Mouse (Mus musculus): ENCODE data around the gene Trpv2. TPM values are rescaled to one million over a fixed set of nuclear protein-coding genes. Genes with fewer than 3 reads are reported as not detected.

Gene Trpv2
- total and polyA plus RNA-seq, 2 experiments from 2014 or later: 31.0 to 55.4 TPM

GRCm38 (mm10) chr11:62603312-62604056, 29.2 kb downstream of the Trpv2 start:
- TF ChIP-seq CTCF (IDR thresholded peaks at IDR 0.05): peak; percentile 61
- Histone ChIP-seq H3K27me3 (ENCODE audit: insufficient read depth, low read length) (no peaks in the 10 kb centered on the region), H3K27ac (ENCODE audit: low read depth, low read length) (peak overlapping the region; percentile 95), H3K36me3 (ENCODE audit: insufficient read depth, low read length) (peaks cover 33% of the 10 kb centered on the region), H3K4me2 (ENCODE audit: low read depth, low read length, poor library complexity, severe bottlenecking) (peak overlapping the region; percentile 83), H3K9me3 (ENCODE audit: low read length) (no peaks in the 10 kb centered on the region), H3K9ac (replicated peaks; ENCODE audit: low read length, poor library complexity, severe bottlenecking) (peak overlapping the region; percentile 91), H3K4me1 (ENCODE audit: insufficient read depth, low read length) (peaks cover 18% of the 10 kb centered on the region), H3K4me3 (ENCODE audit: low read depth, low read length) (peak overlapping the region; percentile 73)
- 2% methylated on average over 13 of the region's 13 CpGs for WGBS
- ATAC-seq (ENCODE audit: low FRiP score): peak; percentile 7; the same call in 1 of the 2 replicates
- peak; percentile 21 for DNase-seq (ENCODE audit: low spot score)

GRCm38 (mm10) chr11:62604123-62604706, 29.9 kb downstream of the Trpv2 start:
- Histone ChIP-seq H3K9me3 (ENCODE audit: low read length) (no peaks in the 10 kb centered on the region), H3K4me3 (ENCODE audit: low read depth, low read length) (peak overlapping the region; percentile 73), H3K27me3 (ENCODE audit: insufficient read depth, low read length) (no peaks in the 10 kb centered on the region), H3K4me2 (ENCODE audit: low read depth, low read length, poor library complexity, severe bottlenecking) (peak overlapping the region; percentile 83), H3K4me1 (ENCODE audit: insufficient read depth, low read length) (peaks cover 18% of the 10 kb centered on the region), H3K9ac (replicated peaks; ENCODE audit: low read length, poor library complexity, severe bottlenecking) (peak overlapping the region; percentile 26), H3K27ac (ENCODE audit: low read depth, low read length) (peak overlapping the region; percentile 21; the same call in 1 of the 2 replicates), H3K36me3 (ENCODE audit: insufficient read depth, low read length) (peaks cover 37% of the 10 kb centered on the region)
- WGBS: 11% methylated on average over 5 of the region's 5 CpGs
- no peak for TF ChIP-seq CTCF (IDR thresholded peaks at IDR 0.05)
- ATAC-seq (ENCODE audit: low FRiP score): no peak
- no peak for DNase-seq (ENCODE audit: low spot score)

- no peak overlapping the region for H3K4me3 ChIP-seq (ENCODE audit: low read depth, low read length)
- DNase-seq (ENCODE audit: low spot score): no peak
- H3K4me2 ChIP-seq (ENCODE audit: low read depth, low read length, poor library complexity, severe bottlenecking): peak overlapping the region; percentile 10; the same call in 1 of the 2 replicates
- peak overlapping the region; percentile 18; the same call in 1 of the 2 replicates for H3K27ac ChIP-seq (ENCODE audit: low read depth, low read length)
- no peak for ATAC-seq (ENCODE audit: low FRiP score)
- no peak for TF ChIP-seq CTCF (IDR thresholded peaks at IDR 0.05)
- H3K27me3 ChIP-seq (ENCODE audit: insufficient read depth, low read length): no peaks in the 10 kb centered on the region
- H3K9ac ChIP-seq (replicated peaks; ENCODE audit: low read length, poor library complexity, severe bottlenecking): peak overlapping the region; percentile 6; the same call in 1 of the 2 replicates
- no peaks in the 10 kb centered on the region for H3K9me3 ChIP-seq (ENCODE audit: low read length)
- H3K4me1 ChIP-seq (ENCODE audit: insufficient read depth, low read length): peaks cover 18% of the 10 kb centered on the region
- WGBS: 25% methylated on average over 3 of the region's 3 CpGs
- peaks cover 39% of the 10 kb centered on the region for H3K36me3 ChIP-seq (ENCODE audit: insufficient read depth, low read length)
Observed at GRCm38 (mm10) chr11:62604886-62605618, 30.8 kb downstream of the Trpv2 start.

- H3K4me3 ChIP-seq (ENCODE audit: low read depth, low read length): no peak overlapping the region
- H3K27me3 ChIP-seq (ENCODE audit: insufficient read depth, low read length): no peaks in the 10 kb centered on the region
- H3K36me3 ChIP-seq (ENCODE audit: insufficient read depth, low read length): peaks cover 36% of the 10 kb centered on the region
- no peaks in the 10 kb centered on the region for H3K9me3 ChIP-seq (ENCODE audit: low read length)
- peak overlapping the region; percentile 6; the same call in 1 of the 2 replicates for H3K9ac ChIP-seq (replicated peaks; ENCODE audit: low read length, poor library complexity, severe bottlenecking)
- ATAC-seq (ENCODE audit: low FRiP score) (no peak), DNase-seq (ENCODE audit: low spot score) (no peak)
- H3K4me2 ChIP-seq (ENCODE audit: low read depth, low read length, poor library complexity, severe bottlenecking): peak overlapping the region; percentile 10; the same call in 1 of the 2 replicates
- no peak for TF ChIP-seq CTCF (IDR thresholded peaks at IDR 0.05)
- peaks cover 18% of the 10 kb centered on the region for H3K4me1 ChIP-seq (ENCODE audit: insufficient read depth, low read length)
- H3K27ac ChIP-seq (ENCODE audit: low read depth, low read length): peak overlapping the region; percentile 18; the same call in 1 of the 2 replicates
- WGBS: 44% methylated on average over 10 of the region's 10 CpGs
Observed at GRCm38 (mm10) chr11:62605619-62606298, 31.5 kb downstream of the Trpv2 start.

GRCm38 (mm10) chr11:62606299-62607169, 32.2 kb downstream of the Trpv2 start:
- WGBS: 57% methylated on average over 10 of the region's 10 CpGs
- Histone ChIP-seq H3K9ac (replicated peaks; ENCODE audit: low read length, poor library complexity, severe bottlenecking) (peak overlapping the region; percentile 39; the same call in 1 of the 2 replicates), H3K4me3 (ENCODE audit: low read depth, low read length) (no peak overlapping the region), H3K4me1 (ENCODE audit: insufficient read depth, low read length) (peaks cover 18% of the 10 kb centered on the region), H3K27me3 (ENCODE audit: insufficient read depth, low read length) (no peaks in the 10 kb centered on the region), H3K9me3 (ENCODE audit: low read length) (no peaks in the 10 kb centered on the region), H3K4me2 (ENCODE audit: low read depth, low read length, poor library complexity, severe bottlenecking) (no peak overlapping the region), H3K27ac (ENCODE audit: low read depth, low read length) (no peak overlapping the region), H3K36me3 (ENCODE audit: insufficient read depth, low read length) (peaks cover 36% of the 10 kb centered on the region)
- TF ChIP-seq CTCF (IDR thresholded peaks at IDR 0.05): peak; percentile 16; the same call in 1 of the 2 replicates
- peak; percentile 39 for DNase-seq (ENCODE audit: low spot score)
- no peak for ATAC-seq (ENCODE audit: low FRiP score)
